Mouse (Mus musculus) gastrocnemius, adult 2 months (tissue): ENCODE data around the gene Gm42669. TPM values are rescaled to one million over a fixed set of nuclear protein-coding genes. Genes with fewer than 3 reads are reported as not detected.

Source experiments
- DNase-seq: peaks from one replicate; pipeline ENCODE4 v3.0.0; 2022
- H3K27ac ChIP-seq: fragments of 200-600 bp; 2 replicates; pipeline ENCODE4 v1.8.1; 2022; ENCODE audit warnings: mild to moderate bottlenecking
- H3K4me3 ChIP-seq: fragments of 200-600 bp; 2 replicates; pipeline ENCODE4 v1.8.1; 2022; ENCODE audit warnings: mild to moderate bottlenecking, moderate library complexity
- CTCF ChIP-seq: fragments of 200-600 bp; IDR thresholded peaks from 2 replicates; pipeline ENCODE4 v1.8.1; 2022; ENCODE audit warnings: antibody characterized with exemption, mild to moderate bottlenecking, moderate library complexity
- intact Hi-C: fragments of 180-260 bp; cut with DNase I; formaldehyde crosslinking; loops from one replicate; pipeline ENCODE4 v1.15.1; 2025
- total RNA-seq, 2 experiments: library from RNA; stranded (reverse); gene quantifications; 2 replicates each; pipeline ENCODE4 v1.2.3; 2021

Gm42669 gene
- total RNA-seq, 2 experiments from 2014 or later, result 0.08 TPM; not detected in 1

DNA sequence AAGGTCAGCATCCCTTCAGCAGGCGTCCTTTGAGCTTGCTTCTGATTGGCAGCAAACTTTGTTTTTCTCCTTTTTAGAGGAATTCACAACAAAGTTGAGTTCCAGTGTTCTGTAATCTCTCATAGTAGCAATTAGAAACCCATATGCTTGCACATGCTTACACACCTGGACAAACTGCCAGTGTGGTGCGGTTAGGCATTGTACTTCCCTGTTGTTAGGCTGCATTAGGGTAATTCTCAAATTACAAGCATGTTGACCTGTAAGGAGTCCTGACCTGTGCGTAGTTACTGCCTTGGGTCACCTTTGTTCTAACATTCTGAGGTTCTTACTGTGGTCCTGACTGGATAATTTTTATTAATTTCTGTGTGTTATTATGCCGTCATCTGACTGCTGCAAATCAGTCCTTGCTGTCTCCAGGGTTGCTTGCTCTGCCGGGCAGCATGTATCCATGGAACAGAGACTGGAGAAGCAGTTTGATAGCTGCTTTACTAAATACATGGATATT lies 8.6 kb upstream of the Gm42669 start:
- intact Hi-C loops, result no loop called here
- no peak for DNase-seq
- peak overlapping the region; percentile 48 for H3K27ac ChIP-seq

DNA sequence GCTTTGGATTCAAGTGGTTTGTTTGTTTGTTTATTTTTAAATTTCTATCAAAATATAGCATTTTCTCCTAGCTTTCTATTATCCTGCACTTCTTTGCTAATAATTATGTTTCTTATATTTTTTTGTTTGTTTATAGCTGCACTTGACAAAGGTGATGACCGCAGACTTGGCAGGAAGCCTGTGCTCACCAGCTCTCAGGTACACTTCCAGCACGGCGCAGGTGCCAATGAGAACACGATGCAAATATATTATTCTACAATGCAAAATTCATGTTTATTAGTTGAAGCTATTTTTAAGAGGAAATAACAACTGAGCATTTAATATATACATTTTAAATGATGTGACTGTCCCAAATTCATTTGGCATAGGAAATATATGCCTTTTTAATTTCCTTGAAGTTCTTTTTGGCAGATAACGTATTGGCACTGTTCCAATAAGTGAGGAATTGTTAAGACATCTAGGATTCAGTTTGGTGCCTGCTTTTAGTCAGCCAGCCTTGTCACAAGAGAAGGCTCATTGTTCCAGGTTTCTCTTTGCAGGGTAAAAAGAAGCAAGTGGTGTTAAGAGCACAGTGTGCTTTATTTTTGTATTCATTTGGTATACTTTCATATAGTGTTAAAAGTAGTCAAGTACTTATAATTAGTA lies 7.4 kb upstream of the Gm42669 start:
- TF ChIP-seq CTCF, result no peak
- intact Hi-C loops, result no loop called here
- H3K4me3 ChIP-seq, result no peak overlapping the region
- H3K27ac ChIP-seq, result no peak overlapping the region
- DNase-seq, result no peak

More for the DNA sequence above, 8.6 kb upstream of the Gm42669 start:
- no peak for TF ChIP-seq CTCF
- no peak overlapping the region for H3K4me3 ChIP-seq

DNA sequence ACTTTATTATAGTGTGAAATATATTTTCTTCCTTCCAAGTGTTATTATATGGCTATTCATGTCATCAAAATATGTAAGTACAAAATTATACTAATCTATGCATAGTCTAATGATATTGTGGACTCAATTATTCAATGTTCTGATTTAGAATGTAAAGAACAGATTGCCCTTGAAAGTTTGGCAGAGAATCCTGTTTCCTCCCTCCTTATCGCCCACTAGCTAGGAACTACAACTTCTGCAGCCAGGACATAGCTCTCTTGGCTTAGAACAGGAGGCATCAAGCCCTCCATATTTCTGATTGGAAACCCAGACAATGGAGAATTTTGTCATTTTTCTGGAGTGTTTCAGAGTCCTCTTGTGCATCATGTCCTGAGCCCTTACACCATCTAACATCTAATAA lies 6.7 kb upstream of the Gm42669 start:
- intact Hi-C loops, result no loop called here

DNA sequence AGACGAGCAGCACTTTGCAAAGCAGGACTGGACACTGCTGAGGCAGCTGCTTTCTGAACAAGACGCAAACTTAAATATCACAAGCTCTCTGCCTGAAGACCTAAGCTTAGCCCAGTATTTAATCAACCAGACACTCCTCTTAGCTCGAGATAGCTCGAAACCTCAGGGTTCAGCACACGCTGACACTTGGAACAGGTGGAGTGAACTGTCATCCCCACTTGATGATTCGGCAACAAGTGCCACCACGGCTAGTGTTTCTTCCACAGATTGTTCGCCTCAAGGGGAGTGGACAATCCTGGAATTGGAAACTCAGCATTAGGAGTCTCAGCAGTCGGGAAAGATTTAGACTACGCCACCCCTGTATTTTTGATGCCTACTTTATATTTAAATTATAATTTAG lies 3.1 kb downstream of the Gm42669 start:
- Histone ChIP-seq H3K4me3 (peak overlapping the region; percentile 61), H3K27ac (peak overlapping the region; percentile 88)
- intact Hi-C loops, result no loop called here
- DNase-seq, result peak; percentile 62
- no peak for TF ChIP-seq CTCF

More for the DNA sequence above, 6.7 kb upstream of the Gm42669 start:
- Histone ChIP-seq H3K4me3 (no peak overlapping the region), H3K27ac (no peak overlapping the region)
- DNase-seq, result no peak
- TF ChIP-seq CTCF, result no peak

DNA sequence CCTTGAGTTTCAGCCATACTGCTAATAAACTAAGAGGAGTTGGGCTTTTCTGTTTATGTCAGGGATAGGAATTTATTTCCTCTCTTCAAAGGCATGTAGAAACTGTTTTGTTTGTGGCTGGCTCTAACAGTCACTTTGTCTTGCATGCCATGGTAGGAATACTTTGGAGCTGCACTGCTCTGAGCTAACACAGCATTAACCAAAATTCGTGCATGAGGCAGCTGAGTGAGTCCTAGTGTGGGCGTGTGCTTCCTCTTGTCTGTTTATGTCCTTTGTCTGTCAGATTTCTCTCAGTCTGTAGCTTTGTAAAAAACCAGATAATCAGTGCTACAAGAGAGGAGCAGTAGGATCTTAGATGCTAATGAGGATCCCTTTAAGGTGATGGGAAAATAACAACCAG lies 3.9 kb downstream of the Gm42669 start:
- Histone ChIP-seq H3K27ac (peak overlapping the region; percentile 88), H3K4me3 (no peak overlapping the region)
- no peak for TF ChIP-seq CTCF
- intact Hi-C loops, result no loop called here
- DNase-seq, result no peak

DNA sequence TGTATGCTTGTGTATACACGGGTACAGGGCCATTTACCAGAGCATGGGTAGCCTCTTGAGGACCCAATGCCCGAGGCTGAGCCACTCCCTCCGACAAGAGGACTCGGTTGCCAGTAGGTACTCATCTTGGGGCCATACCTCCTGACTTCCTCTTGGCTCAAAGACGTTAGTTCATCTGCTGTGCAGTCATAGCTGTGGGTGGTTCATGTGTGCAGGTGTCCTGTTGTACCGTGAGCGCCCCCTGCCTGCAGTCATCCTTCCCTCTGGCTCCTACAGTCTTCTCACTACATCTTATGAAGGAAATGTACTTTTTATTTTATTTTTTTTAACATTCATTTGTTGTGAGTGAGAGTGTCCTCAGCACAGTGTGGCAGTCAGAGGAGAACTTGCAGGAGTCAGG lies 6.2 kb downstream of the Gm42669 start:
- Histone ChIP-seq H3K4me3 (no peak overlapping the region), H3K27ac (no peak overlapping the region)
- peak; percentile 68 for TF ChIP-seq CTCF
- intact Hi-C loops, result no loop called here
- peak; percentile 64 for DNase-seq

DNA sequence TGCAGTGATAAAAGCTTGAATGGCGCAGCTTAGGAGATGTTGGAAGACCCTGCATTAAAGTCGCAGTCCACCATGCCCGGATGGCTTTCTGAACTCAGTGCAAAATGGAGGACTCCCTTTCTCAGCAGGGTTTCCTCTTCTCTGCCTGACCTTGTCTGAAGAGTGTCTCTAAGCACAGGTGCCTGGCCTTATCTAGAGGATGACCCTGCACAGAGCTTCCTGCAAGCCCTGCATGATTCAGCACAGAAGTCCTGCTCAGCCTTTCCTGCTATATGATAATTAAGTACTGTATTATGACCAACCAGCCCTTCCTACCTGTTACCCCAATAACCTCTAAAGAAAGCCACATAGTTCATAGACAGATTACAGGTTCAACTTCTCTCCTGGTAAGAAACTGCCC lies 8.0 kb downstream of the Gm42669 start:
- Histone ChIP-seq H3K27ac (no peak overlapping the region), H3K4me3 (no peak overlapping the region)
- DNase-seq, result no peak
- no peak for TF ChIP-seq CTCF
- intact Hi-C loops, result no loop called here

DNA sequence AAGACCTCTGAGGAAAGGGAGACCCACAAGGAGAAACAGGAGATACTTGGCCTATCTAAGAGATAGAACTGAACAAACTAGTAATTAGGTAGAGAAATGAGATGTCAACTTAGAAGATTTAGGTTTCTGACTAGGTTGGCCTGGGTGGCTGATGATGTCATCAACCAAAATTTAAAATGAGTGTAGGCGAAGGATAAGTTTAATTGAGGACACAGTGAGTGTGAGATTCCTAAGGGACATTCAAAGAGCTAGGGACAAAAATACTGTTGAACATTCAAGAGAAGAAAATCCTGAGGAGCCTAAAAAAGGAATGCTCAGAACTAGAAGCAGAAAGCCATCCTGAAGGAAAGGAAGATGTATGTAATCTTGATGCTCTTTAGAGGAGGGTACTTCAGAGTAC lies 8.7 kb downstream of the Gm42669 start:
- intact Hi-C loops, result no loop called here
- no peak overlapping the region for H3K27ac ChIP-seq
- DNase-seq, result no peak
- no peak overlapping the region for H3K4me3 ChIP-seq
- no peak for TF ChIP-seq CTCF

DNA sequence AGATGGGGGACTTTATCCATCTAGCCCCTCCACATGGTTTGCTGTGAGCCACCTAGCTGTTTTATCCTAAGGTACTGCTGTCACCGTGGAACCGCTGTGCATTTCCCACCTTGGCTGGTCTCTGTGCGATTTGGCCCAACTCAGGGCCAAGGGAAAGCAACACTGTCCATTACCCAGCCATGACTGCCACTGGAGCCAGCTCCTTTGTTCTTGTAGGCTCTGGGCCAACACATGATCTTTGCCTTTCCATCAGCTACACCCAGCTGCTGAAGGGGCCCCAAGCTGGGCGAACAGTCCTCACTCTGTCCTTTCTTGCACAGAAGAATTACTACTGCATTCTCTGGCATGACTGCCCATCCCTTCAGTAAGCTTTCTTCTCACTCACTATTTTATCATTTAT lies 11.2 kb downstream of the Gm42669 start:
- no peak for DNase-seq
- H3K4me3 ChIP-seq, result no peak overlapping the region
- intact Hi-C loops, result no loop called here
- H3K27ac ChIP-seq, result no peak overlapping the region
- no peak for TF ChIP-seq CTCF

DNA sequence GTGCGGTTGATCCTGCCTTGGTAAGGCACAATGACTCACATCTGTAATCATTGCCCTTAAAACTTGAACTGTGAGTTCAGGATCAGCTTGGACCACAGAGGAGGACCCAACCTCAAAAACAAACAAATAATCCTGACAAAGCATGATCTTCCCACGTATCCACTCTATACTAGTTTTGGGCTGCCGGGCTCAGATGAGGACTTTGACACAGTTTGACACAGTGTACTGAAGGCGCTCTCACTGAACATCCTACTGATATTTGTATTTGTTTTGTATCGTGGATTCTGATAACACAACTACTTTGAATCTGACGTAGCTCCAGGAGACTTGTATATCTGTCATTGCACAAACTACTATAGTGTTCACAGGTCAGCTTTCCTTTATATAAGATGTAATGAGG lies 14.0 kb downstream of the Gm42669 start:
- Histone ChIP-seq H3K4me3 (no peak overlapping the region; the same call in 1 of the 2 replicates), H3K27ac (peak overlapping the region; percentile 71)
- no peak for TF ChIP-seq CTCF
- intact Hi-C loops, result no loop called here
- no peak for DNase-seq

DNA sequence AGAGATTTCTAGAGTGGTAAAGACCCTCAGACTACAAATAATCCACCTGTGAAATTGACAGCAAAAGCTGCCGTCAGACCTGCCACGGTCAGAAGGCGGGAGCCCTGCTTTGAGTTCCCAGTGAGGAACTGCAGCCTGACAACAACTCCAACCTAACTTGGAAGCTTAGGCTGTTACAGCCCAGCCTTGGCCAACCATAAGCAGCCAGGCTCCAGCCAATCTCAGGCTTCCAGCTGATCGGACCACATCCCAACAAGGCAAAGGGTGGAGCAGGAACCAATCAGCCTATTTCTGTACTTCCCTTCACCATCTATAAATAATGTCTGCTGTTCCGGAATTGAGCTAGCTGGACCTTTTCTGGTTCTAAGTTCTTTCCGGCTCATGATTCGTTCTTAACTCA lies 14.5 kb downstream of the Gm42669 start:
- intact Hi-C loops, result no loop called here
- Histone ChIP-seq H3K27ac (peak overlapping the region; percentile 71), H3K4me3 (peak overlapping the region; percentile 43)
- peak; percentile 62 for DNase-seq
- TF ChIP-seq CTCF, result no peak

DNA sequence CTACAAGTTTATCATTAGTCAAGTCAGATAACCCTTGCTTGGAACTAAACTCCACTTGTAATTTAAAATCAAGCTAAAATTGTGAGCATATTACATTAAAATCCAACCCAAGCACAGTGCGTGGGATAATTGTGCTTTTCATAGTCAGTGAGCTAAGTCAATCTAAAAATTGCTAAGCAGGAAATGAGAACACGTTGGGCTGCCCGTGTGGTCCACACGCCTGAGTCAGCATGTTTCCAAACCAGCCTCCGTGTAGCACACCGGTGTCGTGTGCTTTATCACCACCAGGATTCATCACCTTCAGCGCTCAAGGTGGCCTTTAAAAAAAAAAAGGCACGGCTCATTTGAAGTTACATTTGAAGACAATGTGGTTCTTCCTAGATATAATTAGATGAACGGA lies 16.9 kb downstream of the Gm42669 start:
- no peak overlapping the region for H3K4me3 ChIP-seq
- intact Hi-C loops, result no loop called here
- H3K27ac ChIP-seq, result no peak overlapping the region
- DNase-seq, result no peak
- TF ChIP-seq CTCF, result no peak

DNA sequence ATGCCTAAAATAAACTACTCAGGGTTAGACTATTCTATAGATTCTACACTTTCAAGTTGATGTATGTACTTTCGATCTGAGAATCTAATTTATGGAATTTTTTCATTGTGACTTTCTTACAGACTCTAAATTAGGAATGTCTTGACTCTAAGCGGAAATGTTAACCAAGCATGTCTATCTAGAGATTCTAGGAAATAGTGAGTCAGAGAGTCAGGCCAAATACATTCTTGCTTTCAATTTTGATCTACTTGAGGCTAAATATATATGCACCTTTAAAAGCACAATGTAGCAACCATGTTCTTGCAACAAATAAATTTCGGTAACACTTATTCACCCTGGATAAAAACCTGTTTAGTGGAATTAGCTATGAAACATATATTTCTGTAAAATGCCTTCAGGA lies 21.4 kb downstream of the Gm42669 start:
- no peak for DNase-seq
- intact Hi-C loops, result no loop called here
- Histone ChIP-seq H3K4me3 (no peak overlapping the region), H3K27ac (no peak overlapping the region)
- no peak for TF ChIP-seq CTCF

DNA sequence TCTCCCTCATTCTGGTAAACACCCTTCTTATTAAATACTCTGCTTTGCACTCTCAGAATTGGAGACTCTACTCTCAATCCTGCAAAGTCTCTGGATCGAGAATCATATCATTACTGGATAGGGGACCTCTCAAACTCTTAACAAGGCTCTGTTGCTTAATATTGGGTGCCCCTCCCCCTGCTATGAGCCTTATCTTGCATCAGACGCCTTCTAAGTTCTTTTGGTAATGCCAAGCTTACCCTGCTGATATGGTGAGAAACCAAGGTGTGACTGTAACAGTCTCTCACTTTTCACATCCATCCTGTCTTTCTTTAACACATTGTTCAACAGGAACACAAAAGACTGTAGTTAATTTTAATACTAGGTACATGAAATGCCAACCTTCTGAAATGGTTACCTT lies 26.2 kb downstream of the Gm42669 start:
- no peak overlapping the region for H3K27ac ChIP-seq
- intact Hi-C loops, result no loop called here
- no peak overlapping the region for H3K4me3 ChIP-seq
- TF ChIP-seq CTCF, result no peak
- DNase-seq, result no peak
